Mouse (Mus musculus) small intestine, adult 2 months (tissue): Measurements from ENCODE around the gene Mybph.

Experiments used
- CTCF ChIP-seq: fragments of 200-500 bp; IDR thresholded peaks from 2 replicates; pipeline ENCODE4 v1.5.1; 2012; ENCODE audit warnings: low read depth, mild to moderate bottlenecking, control low read depth, inconsistent platforms, low read length, moderate library complexity, mixed read lengths; ENCODE audit not compliant: insufficient replicate concordance, insufficient read length; ENCODE audit errors: extremely low read depth
- POLR2A ChIP-seq: fragments of 200-500 bp; IDR thresholded peaks from 2 replicates; pipeline ENCODE4 v1.6.1; 2012; ENCODE audit warnings: low read depth, mild to moderate bottlenecking, control low read depth, inconsistent platforms, low read length, moderate library complexity

GRCm38 (mm10) chr1:134232778-134233531, 39.7 kb downstream of the Mybph start:
- TF ChIP-seq CTCF (no peak), POLR2A (no peak)
